Mouse (Mus musculus): ENCODE measurements at regions not wholly inside any gene's neighbourhood (a gene's known extent, or its start where the extent isn't known, plus 50 kb on each side); places are given as distances from the start of the nearest gene placed in this dataset.

DNA sequence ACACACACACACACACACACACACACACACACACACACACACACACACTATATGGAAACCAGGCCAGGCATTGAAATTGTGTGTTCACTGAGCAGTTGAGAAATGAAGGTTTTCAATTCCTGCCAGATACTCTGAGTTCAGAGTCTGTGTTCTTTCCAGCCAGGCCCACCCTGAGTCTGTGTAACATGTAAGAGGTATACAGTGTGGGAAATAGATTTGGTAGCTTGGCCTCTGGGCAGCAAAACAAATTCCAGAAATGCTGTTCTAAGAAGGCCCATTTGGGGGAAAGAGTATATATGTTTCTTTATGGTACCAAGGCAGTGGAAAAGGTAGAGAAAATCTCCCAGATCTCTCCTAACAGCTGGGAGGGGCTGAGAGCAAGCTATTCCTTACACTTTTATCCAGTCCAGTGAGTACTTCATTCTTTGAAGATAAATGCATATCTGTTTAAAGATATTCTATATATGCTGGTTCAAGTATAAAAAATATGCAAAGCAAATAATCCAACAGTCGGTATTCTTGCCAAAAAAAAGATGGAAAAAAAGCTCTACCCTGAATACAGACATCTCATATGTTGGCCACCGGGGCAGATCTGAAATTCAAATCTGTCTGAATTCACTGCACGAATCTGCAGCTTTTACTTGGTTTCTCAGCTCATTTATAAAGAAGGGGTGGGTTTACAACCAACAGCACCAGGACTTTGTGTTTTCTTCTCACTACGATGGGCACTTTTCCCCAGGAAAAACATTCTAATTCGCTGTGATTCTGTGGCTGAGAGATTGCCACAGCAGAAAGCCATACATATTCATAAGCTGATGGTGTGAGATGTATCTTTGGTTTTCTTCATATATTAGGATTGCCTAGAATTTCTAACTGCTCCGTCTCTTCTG is 252.3 kb downstream of the Ccdc91 start:
- WGBS, result 80% methylated on average over 6 of the region's 6 CpGs
- no peaks in the 10 kb centered on the region for H3K27me3 ChIP-seq (ENCODE audit: low read depth, poor library complexity, severe bottlenecking)
- no peak overlapping the region for H3K27ac ChIP-seq (replicated peaks)
- no peak overlapping the region for H3K4me3 ChIP-seq
- no peak for DNase-seq (ENCODE audit: low spot score)
- H3K9me3 ChIP-seq (replicated peaks), result no peaks in the 10 kb centered on the region
- H3K36me3 ChIP-seq, result no peaks in the 10 kb centered on the region
- H3K4me1 ChIP-seq, result no peaks in the 10 kb centered on the region

DNA sequence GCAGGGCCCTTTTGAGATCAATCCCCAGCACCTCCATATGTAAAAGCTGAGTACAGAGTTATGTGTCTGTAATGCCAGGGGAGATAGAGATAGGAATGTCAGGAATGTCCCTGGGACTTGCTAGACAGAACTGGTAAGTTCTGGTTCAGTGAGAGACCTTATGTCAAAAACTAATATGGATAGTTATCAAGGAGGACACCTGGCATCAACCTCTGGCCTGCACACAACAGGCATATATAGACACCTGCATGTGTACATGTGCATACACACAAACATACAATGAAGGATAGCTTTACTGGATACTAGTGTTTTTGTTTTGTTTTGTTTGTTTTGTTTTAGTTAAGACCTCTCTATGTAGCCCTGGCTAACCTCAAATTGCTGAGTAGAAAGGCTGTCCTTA is 254.1 kb downstream of the Ccdc91 start:
- no peaks in the 10 kb centered on the region for H3K36me3 ChIP-seq
- no peak overlapping the region for H3K4me3 ChIP-seq
- no peaks in the 10 kb centered on the region for H3K4me1 ChIP-seq
- H3K27me3 ChIP-seq (ENCODE audit: low read depth, poor library complexity, severe bottlenecking), result no peaks in the 10 kb centered on the region
- H3K27ac ChIP-seq (replicated peaks), result no peak overlapping the region
- DNase-seq (ENCODE audit: low spot score), result no peak
- H3K9me3 ChIP-seq (replicated peaks), result no peaks in the 10 kb centered on the region

DNA sequence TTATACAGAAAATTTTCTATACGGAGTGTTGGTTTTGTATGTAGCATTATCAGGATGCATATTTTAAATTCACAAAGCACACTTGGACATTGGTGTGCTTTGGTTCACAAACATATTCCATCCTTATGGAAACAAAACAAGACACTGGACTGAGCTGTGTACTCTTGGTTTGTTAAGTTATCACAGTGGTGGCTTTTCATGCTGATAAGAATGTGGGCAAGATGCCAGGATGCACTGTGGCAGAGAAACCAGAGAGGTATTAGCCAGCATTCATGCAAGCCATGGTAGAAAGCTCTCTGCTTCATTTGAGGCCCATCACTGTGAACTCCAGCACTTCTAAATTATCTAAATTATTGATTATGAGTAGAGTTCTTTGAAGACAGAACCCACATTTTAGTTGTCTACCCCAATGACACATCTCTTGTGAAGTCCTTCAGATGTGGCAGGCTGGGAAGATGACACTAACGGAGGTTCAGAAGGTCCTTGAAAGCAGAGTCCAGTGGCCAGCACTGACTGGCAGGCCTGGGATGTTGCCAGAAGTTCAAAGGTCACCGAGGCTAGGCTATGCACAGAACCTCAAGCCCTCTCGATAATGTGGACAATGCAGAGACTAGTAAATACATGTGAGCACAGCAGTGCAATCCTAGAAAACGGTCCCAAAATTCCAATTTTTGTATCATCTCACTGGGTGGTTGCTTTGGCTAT is 263.1 kb downstream of the Ccdc91 start:
- 93% methylated on average over 5 of the region's 5 CpGs for WGBS
- peaks cover 4% of the 10 kb centered on the region; the same call in 1 of the 2 replicates for H3K4me1 ChIP-seq
- no peaks in the 10 kb centered on the region for H3K27me3 ChIP-seq (ENCODE audit: low read depth, poor library complexity, severe bottlenecking)
- H3K27ac ChIP-seq (replicated peaks), result no peak overlapping the region
- H3K36me3 ChIP-seq, result no peaks in the 10 kb centered on the region
- H3K9me3 ChIP-seq (replicated peaks), result no peaks in the 10 kb centered on the region
- no peak overlapping the region for H3K4me3 ChIP-seq
- no peak for DNase-seq (ENCODE audit: low spot score)

DNA sequence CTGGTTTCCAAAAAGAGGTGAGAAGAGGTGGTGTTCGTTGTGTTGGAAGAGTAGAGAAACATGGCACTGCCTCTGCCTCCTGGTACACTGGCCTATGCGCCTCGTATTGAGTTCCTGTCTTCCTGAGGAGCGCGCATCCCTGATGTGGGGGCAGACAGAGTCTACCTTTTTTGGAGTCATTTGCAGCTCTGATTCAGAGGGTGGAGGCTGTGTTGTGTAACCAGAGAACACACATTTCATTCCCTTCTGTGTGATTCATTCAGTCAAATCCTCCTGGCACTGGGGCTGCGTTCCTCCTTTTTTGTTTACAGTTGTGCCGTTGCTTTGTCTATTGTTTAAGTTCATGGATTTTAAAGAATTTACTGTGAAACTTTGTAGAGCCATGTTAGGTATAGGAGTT is 265.8 kb downstream of the Ccdc91 start:
- no peak overlapping the region for H3K4me3 ChIP-seq
- H3K27ac ChIP-seq (replicated peaks), result no peak overlapping the region
- peaks cover 4% of the 10 kb centered on the region for H3K4me1 ChIP-seq
- 87% methylated on average over 7 of the region's 7 CpGs for WGBS
- H3K36me3 ChIP-seq, result no peaks in the 10 kb centered on the region
- H3K9me3 ChIP-seq (replicated peaks), result no peaks in the 10 kb centered on the region
- DNase-seq (ENCODE audit: low spot score), result no peak
- H3K27me3 ChIP-seq (ENCODE audit: low read depth, poor library complexity, severe bottlenecking), result no peaks in the 10 kb centered on the region

DNA sequence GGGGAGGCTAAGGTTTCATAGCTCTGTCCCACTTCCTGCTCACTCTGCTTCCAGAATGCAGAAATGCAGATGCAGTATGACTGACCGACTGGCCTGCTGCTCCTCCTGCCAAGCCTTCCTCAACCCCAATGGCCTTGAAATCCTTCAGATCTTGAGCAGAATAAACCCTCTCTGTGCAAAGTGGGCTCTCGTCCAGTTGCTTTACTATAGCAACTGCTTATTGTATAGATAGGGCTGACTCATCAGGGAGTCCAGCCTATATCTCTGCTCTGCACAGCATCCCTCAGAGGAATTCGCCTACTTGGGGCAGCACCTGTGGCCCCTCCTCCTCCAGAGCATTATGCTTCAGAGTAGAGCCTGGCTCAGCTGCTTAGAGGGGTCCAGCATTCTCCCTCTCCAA is 268.5 kb downstream of the Ccdc91 start:
- 75% methylated on average over 3 of the region's 3 CpGs for WGBS
- H3K27ac ChIP-seq (replicated peaks), result no peak overlapping the region
- no peak for DNase-seq (ENCODE audit: low spot score)
- H3K4me1 ChIP-seq, result peaks cover 4% of the 10 kb centered on the region
- no peaks in the 10 kb centered on the region for H3K27me3 ChIP-seq (ENCODE audit: low read depth, poor library complexity, severe bottlenecking)
- H3K4me3 ChIP-seq, result no peak overlapping the region
- H3K9me3 ChIP-seq (replicated peaks), result no peaks in the 10 kb centered on the region
- no peaks in the 10 kb centered on the region for H3K36me3 ChIP-seq

DNA sequence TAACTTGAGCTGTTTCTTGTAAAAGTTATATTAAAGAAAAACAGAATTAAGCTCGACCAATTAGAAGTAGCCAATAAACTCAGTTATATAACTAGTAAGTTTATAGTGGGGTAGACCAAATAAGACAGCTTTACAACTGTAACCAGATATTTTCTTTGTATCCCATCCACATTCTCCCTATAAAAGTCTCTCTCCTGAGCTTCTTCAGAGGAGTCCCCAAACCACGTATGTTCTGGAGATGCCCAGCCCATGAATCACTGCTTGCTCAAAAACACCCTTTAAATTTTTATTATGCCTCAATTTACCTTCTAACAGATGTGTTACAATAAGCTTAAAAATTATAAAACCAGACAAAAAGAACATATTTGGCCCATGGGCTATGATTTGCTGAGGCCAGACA is 270.1 kb downstream of the Ccdc91 start:
- no peak for DNase-seq (ENCODE audit: low spot score)
- H3K36me3 ChIP-seq, result no peaks in the 10 kb centered on the region
- H3K9me3 ChIP-seq (replicated peaks), result no peaks in the 10 kb centered on the region
- H3K4me1 ChIP-seq, result peaks cover 4% of the 10 kb centered on the region
- 86% methylated on average over 2 of the region's 2 CpGs for WGBS
- no peak overlapping the region for H3K27ac ChIP-seq (replicated peaks)
- H3K27me3 ChIP-seq (ENCODE audit: low read depth, poor library complexity, severe bottlenecking), result no peaks in the 10 kb centered on the region
- H3K4me3 ChIP-seq, result no peak overlapping the region

DNA sequence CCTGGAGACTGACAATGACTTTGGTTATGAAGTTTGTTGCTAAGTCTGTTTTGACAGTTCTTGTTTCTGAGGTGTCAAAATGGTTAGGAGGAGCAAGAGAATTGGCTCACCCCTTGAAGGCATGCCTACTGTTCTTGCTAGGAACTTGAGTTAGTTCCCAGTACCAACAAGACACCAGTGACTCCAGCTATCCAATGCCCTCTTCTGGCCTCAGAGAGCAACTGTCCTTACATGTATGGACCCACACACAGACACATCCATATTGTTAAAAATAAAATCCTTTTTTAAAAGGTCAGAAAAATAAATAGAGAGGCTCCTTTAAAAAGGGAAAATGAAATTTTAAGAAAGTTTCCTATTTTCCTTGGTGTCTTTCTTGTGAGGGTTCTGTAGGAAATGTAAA is 272.3 kb downstream of the Ccdc91 start:
- Histone ChIP-seq H3K27me3 (ENCODE audit: low read depth, poor library complexity, severe bottlenecking) (no peaks in the 10 kb centered on the region), H3K9me3 (replicated peaks) (no peaks in the 10 kb centered on the region), H3K36me3 (no peaks in the 10 kb centered on the region), H3K4me3 (no peak overlapping the region), H3K27ac (replicated peaks) (no peak overlapping the region), H3K4me1 (no peaks in the 10 kb centered on the region; the same call in 1 of the 2 replicates)
- DNase-seq (ENCODE audit: low spot score), result no peak

DNA sequence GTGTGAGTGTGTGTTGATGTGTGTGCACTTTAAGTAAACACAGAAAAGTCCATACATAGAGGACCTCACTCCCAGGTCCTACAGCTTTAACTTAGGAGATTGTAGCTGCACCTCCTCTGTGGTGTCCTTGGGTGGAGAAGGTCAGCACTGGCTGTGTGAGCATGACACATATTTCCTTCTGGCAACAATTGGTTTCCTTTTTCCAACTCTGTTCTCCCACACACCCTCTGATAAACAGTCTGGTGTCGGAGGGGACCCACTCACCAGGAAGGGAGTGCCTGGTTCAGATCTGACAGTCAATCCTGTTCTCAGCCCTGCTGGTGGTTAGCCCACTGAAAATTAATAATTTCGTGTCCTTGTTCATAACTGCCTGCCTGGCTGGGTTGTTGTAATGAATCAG is 276.7 kb downstream of the Ccdc91 start:
- Histone ChIP-seq H3K27me3 (ENCODE audit: low read depth, poor library complexity, severe bottlenecking) (no peaks in the 10 kb centered on the region), H3K36me3 (no peaks in the 10 kb centered on the region), H3K9me3 (replicated peaks) (no peaks in the 10 kb centered on the region), H3K4me3 (no peak overlapping the region), H3K27ac (replicated peaks) (no peak overlapping the region), H3K4me1 (no peaks in the 10 kb centered on the region)
- WGBS, result 82% methylated on average over 2 of the region's 2 CpGs
- no peak for DNase-seq (ENCODE audit: low spot score)

DNA sequence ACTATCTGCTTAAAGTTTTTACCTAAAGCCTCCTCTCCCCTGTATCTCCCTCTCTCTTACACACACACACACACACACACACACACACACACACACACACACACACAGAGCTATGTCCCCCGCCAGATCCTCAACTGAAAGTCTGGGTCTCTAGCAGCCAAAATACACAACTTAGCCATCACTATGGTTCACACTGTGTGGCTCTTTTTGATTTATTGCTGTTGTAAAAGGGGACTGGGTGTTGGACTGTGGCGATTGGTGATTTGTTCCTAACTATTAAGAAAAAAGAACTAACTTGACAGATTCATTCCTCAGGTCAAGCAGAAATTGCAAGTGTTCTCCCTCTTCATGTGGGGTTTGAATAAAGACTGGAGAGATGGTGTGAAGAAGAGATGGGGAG is 278.2 kb downstream of the Ccdc91 start:
- Histone ChIP-seq H3K27ac (replicated peaks) (no peak overlapping the region), H3K9me3 (replicated peaks) (no peaks in the 10 kb centered on the region), H3K27me3 (ENCODE audit: low read depth, poor library complexity, severe bottlenecking) (no peaks in the 10 kb centered on the region), H3K4me1 (no peaks in the 10 kb centered on the region), H3K4me3 (no peak overlapping the region), H3K36me3 (no peaks in the 10 kb centered on the region)
- 84% methylated on average over 2 of the region's 2 CpGs for WGBS
- no peak for DNase-seq (ENCODE audit: low spot score)

DNA sequence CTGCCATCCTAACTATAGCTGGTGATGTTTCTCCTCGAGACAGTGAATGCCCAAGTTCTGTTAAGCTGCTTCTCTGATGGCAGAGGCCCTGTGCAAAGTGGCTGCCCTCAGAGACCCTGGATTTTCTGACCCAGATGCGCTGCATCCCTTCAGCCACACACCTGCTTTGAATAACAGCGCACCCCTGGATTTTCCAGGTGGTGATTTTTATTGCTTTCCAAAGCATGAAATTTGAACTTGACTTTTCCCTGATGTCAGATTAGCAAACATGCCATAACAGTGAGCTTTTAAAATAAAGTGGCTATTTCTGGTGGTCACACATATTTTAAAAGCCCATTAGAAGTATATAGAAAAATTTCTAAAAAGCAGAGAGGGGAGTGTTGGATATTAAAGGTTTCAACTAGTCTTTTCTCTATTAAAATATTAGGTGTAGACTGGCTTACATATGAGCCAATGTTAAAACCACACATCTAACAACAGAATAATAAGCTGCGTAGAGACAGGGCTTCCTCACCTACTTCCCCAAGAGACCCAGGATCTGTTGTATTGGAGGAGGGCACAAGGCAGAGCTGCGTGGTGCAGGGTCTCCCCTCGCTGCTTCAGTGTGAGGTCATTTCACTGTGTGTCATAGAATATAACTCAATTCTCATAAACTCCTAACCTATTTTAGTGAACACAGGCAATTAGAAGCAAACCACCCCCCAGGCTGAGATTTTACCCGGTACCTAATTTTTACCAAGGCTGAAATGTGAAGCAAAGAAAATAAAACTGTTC is 280.3 kb downstream of the Ccdc91 start:
- Histone ChIP-seq H3K27ac (replicated peaks) (no peak overlapping the region), H3K27me3 (ENCODE audit: low read depth, poor library complexity, severe bottlenecking) (no peaks in the 10 kb centered on the region), H3K4me1 (no peaks in the 10 kb centered on the region), H3K9me3 (replicated peaks) (no peaks in the 10 kb centered on the region), H3K36me3 (no peaks in the 10 kb centered on the region), H3K4me3 (no peak overlapping the region)
- no peak for DNase-seq (ENCODE audit: low spot score)
- WGBS, result 86% methylated on average over 7 of the region's 7 CpGs

DNA sequence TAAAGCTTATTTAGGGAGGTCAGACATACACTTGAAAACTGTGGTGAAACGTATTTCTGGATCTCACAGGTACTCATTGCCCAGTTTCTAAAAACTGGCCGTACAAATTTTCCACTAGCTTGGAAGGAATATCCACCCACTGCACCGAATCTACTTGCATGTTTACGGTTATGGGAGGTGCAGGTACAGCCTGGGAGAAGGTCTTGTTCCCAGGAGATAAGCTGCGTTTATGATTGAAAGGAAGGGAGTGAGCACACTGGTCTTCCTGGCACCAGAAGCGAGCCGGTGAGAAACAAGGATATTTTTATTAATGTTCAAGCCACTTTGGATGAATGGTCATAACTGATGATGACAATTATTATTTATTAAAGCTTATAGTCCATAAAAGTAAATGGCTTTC is 283.9 kb downstream of the Ccdc91 start:
- 89% methylated on average over 7 of the region's 7 CpGs for WGBS
- DNase-seq (ENCODE audit: low spot score), result no peak

DNA sequence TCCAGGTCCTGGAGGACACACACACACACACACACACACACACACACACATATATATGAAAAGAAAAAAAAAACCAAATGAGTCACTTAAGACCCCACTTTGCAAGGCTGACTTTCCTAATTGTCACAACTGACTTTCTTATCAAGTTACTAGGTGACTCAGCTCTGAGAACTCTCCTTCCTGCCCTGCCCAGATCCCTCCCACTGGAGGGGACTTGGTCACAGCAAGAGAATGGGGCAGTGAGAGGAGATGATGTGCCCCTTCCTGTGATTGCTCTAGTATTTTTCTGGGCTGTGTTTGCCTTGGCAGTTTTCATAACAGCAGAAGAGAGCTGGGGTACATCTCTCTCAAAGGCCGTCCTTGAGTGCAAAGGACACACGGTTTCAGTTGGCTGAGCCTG is 284.5 kb downstream of the Ccdc91 start:
- Histone ChIP-seq H3K9me3 (replicated peaks) (no peaks in the 10 kb centered on the region), H3K27me3 (ENCODE audit: low read depth, poor library complexity, severe bottlenecking) (no peaks in the 10 kb centered on the region), H3K27ac (replicated peaks) (no peak overlapping the region), H3K4me3 (no peak overlapping the region), H3K4me1 (no peaks in the 10 kb centered on the region), H3K36me3 (no peaks in the 10 kb centered on the region)
- 84% methylated on average over 2 of the region's 2 CpGs for WGBS
- DNase-seq (ENCODE audit: low spot score), result no peak

More for the DNA sequence above, 283.9 kb downstream of the Ccdc91 start:
- H3K27ac ChIP-seq (replicated peaks), result no peak overlapping the region
- H3K36me3 ChIP-seq, result no peaks in the 10 kb centered on the region
- H3K4me1 ChIP-seq, result no peaks in the 10 kb centered on the region
- H3K4me3 ChIP-seq, result no peak overlapping the region
- no peaks in the 10 kb centered on the region for H3K27me3 ChIP-seq (ENCODE audit: low read depth, poor library complexity, severe bottlenecking)
- H3K9me3 ChIP-seq (replicated peaks), result no peaks in the 10 kb centered on the region

DNA sequence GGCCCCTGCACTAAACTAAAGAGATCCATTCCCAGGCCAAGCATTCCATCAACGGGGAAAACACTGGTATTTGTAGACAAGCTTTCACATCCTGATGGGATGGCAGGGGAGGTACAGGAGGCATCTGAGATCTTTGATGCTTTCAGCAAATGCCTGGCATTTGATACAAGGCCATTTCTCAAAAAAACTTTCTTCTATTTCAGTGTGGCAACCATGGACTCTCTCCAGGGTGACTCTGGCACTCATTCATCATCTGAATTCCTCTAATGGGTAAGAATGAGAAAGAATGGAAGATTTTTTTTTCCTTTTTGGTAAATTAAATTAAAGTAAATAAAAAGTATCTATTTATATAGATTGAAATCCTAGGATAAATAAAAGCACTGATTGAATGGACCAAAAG is 281.8 kb upstream of the Far2 start:
- WGBS, result 81% methylated on average over 1 of the region's 1 CpGs
- H3K27ac ChIP-seq (replicated peaks), result no peak overlapping the region
- no peak overlapping the region for H3K4me3 ChIP-seq
- no peaks in the 10 kb centered on the region for H3K4me1 ChIP-seq
- no peaks in the 10 kb centered on the region for H3K9me3 ChIP-seq (replicated peaks)
- H3K27me3 ChIP-seq (ENCODE audit: low read depth, poor library complexity, severe bottlenecking), result no peaks in the 10 kb centered on the region
- DNase-seq (ENCODE audit: low spot score), result no peak
- H3K36me3 ChIP-seq, result no peaks in the 10 kb centered on the region

All from midbrain, embryonic 10.5 days (tissue).